Mouse (Mus musculus): ENCODE measurements around the gene Nfic. TPM values are rescaled to one million over a fixed set of nuclear protein-coding genes. Genes with fewer than 3 reads are reported as not detected.
A peak's percentile ranks its signal among the peaks of the same experiment; 100 is the strongest.

Gene Nfic
- polyA plus RNA-seq, 1 experiment: 6.1 TPM

GRCm38 (mm10) chr10:81385603-81386306 lies 69.7 kb downstream of the Nfic start:
- no peaks in the 10 kb centered on the region for H3K9me3 ChIP-seq (replicated peaks; ENCODE audit: control insufficient read depth, insufficient read depth, low read length, poor library complexity, severe bottlenecking)
- peaks cover 12% of the 10 kb centered on the region for H3K36me3 ChIP-seq (ENCODE audit: control insufficient read depth, insufficient read depth, low read length, poor library complexity, severe bottlenecking)
- peak overlapping the region; percentile 78; the same call in 1 of the 2 replicates for H3K9ac ChIP-seq (ENCODE audit: low read depth, poor library complexity, severe bottlenecking)
- H3K4me3 ChIP-seq (ENCODE audit: low read depth, low read length): peak overlapping the region; percentile 85
- no peaks in the 10 kb centered on the region for H3K4me1 ChIP-seq (ENCODE audit: control insufficient read depth, insufficient read depth, low read length)
- no peak overlapping the region for H3K27ac ChIP-seq (ENCODE audit: insufficient read depth, low read length)
- no peaks in the 10 kb centered on the region for H3K27me3 ChIP-seq (ENCODE audit: control insufficient read depth, insufficient read depth, low read length, poor library complexity, severe bottlenecking)
- TF ChIP-seq POLR2A (IDR thresholded peaks at IDR 0.05; ENCODE audit: insufficient read depth, low read length) (no peak), EP300 (IDR thresholded peaks at IDR 0.05; ENCODE audit: insufficient read depth, low read depth, low read length) (no peak), CTCF (IDR thresholded peaks at IDR 0.05; ENCODE audit: low read depth, low read length) (no peak)

DNA sequence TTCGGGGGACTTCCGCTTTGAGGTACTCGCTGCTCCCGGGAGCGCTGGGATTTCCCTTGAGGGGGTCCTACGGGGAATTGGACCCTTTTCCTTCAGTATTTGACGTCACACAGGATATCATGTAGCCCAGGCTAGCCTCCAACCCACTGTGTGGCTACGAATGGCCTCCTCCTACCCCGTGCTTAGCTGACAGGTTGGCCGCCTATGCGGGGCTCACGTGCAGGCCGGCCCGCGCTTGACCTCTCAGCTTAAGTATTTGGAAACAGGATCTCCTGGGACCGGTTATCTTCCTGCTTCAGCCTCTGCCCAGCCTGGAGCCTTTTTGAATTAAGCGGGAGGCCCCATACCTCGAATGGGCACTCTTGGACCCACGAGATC lies 70.8 kb downstream of the Nfic start:
- TF ChIP-seq POLR2A (IDR thresholded peaks at IDR 0.05; ENCODE audit: insufficient read depth, low read length): no peak
- TF ChIP-seq EP300 (IDR thresholded peaks at IDR 0.05; ENCODE audit: insufficient read depth, low read depth, low read length): no peak
- TF ChIP-seq CTCF (IDR thresholded peaks at IDR 0.05; ENCODE audit: low read depth, low read length): no peak
- peak overlapping the region; percentile 85 for H3K4me3 ChIP-seq (ENCODE audit: low read depth, low read length)
- no peaks in the 10 kb centered on the region for H3K4me1 ChIP-seq (ENCODE audit: control insufficient read depth, insufficient read depth, low read length)
- H3K9ac ChIP-seq (ENCODE audit: low read depth, poor library complexity, severe bottlenecking): peak overlapping the region; percentile 78
- no peaks in the 10 kb centered on the region for H3K27me3 ChIP-seq (ENCODE audit: control insufficient read depth, insufficient read depth, low read length, poor library complexity, severe bottlenecking)
- H3K9me3 ChIP-seq (replicated peaks; ENCODE audit: control insufficient read depth, insufficient read depth, low read length, poor library complexity, severe bottlenecking): no peaks in the 10 kb centered on the region
- peak overlapping the region; percentile 24 for H3K27ac ChIP-seq (ENCODE audit: insufficient read depth, low read length)
- peaks cover 12% of the 10 kb centered on the region for H3K36me3 ChIP-seq (ENCODE audit: control insufficient read depth, insufficient read depth, low read length, poor library complexity, severe bottlenecking)

DNA sequence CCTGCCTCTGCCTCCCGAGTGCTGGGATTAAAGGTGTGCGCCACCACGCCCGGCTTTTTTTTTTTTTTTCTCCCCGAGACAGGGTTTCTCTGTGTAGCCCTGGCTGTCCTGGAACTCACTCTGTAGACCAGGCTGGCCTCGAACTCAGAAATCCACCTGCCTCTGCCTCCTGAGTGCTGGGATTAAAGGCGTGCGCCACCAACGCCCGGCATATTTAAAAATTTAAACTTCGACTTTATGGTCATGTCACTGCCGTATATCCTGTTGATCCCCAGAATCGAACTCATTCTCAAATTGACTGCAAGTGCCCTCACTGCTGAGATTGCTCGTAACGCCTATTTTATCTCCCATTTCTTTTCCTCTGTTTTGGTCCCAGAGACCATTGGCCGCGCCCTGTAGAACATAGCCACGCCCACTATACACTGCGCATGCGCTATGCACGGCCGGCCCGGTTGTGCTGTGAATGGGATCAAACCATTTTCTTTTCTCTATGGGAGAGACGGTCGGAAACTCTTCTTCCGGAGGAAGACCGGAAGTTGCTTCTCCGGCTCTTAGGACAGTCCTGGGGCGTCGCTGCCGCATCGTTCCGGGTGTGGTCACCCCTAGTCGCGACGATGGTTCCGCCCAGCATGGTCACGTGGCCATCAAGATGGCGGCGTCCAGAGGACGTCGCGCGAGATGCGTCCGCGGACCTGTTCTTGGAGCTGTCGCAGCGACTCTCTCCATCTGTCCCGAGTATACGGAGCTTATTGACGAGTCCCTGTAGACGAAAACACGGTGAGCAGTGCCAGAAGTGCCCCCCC lies 71.4 kb downstream of the Nfic start, which contains the start of the genes Dohh and Gm48551:
Dohh (plus strand) TSS at position 627 of the 803 bp plus-strand sequence.
Gm48551 (plus strand) TSS at position 665 of the 803 bp plus-strand sequence.
- Histone ChIP-seq H3K27ac (ENCODE audit: insufficient read depth, low read length) (peak within 1 kb of the TSS; percentile 45), H3K36me3 (ENCODE audit: control insufficient read depth, insufficient read depth, low read length, poor library complexity, severe bottlenecking) (peaks cover 12% of the 10 kb centered on the region), H3K4me1 (ENCODE audit: control insufficient read depth, insufficient read depth, low read length) (no peaks in the 10 kb centered on the region), H3K27me3 (ENCODE audit: control insufficient read depth, insufficient read depth, low read length, poor library complexity, severe bottlenecking) (no peaks in the 10 kb centered on the region), H3K9me3 (replicated peaks; ENCODE audit: control insufficient read depth, insufficient read depth, low read length, poor library complexity, severe bottlenecking) (no peaks in the 10 kb centered on the region), H3K4me3 (ENCODE audit: low read depth, low read length) (peak within 1 kb of the TSS; percentile 85), H3K9ac (ENCODE audit: low read depth, poor library complexity, severe bottlenecking) (peak within 1 kb of the TSS; percentile 78)
- TF ChIP-seq CTCF (IDR thresholded peaks at IDR 0.05; ENCODE audit: low read depth, low read length) (no peak), EP300 (IDR thresholded peaks at IDR 0.05; ENCODE audit: insufficient read depth, low read depth, low read length) (peak; percentile 61; the same call in 1 of the 2 replicates), POLR2A (IDR thresholded peaks at IDR 0.05; ENCODE audit: insufficient read depth, low read length) (peak; percentile 37)

- Histone ChIP-seq H3K9ac (ENCODE audit: low read depth, poor library complexity, severe bottlenecking) (no peak overlapping the region), H3K36me3 (ENCODE audit: control insufficient read depth, insufficient read depth, low read length, poor library complexity, severe bottlenecking) (peaks cover 7% of the 10 kb centered on the region), H3K4me3 (ENCODE audit: low read depth, low read length) (no peak overlapping the region), H3K4me1 (ENCODE audit: control insufficient read depth, insufficient read depth, low read length) (no peaks in the 10 kb centered on the region), H3K27ac (ENCODE audit: insufficient read depth, low read length) (no peak overlapping the region), H3K27me3 (ENCODE audit: control insufficient read depth, insufficient read depth, low read length, poor library complexity, severe bottlenecking) (no peaks in the 10 kb centered on the region), H3K9me3 (replicated peaks; ENCODE audit: control insufficient read depth, insufficient read depth, low read length, poor library complexity, severe bottlenecking) (no peaks in the 10 kb centered on the region)
- TF ChIP-seq POLR2A (IDR thresholded peaks at IDR 0.05; ENCODE audit: insufficient read depth, low read length): no peak
- TF ChIP-seq EP300 (IDR thresholded peaks at IDR 0.05; ENCODE audit: insufficient read depth, low read depth, low read length): no peak
- no peak for TF ChIP-seq CTCF (IDR thresholded peaks at IDR 0.05; ENCODE audit: low read depth, low read length)
Observed at GRCm38 (mm10) chr10:81382039-81382438, 73.4 kb downstream of the Nfic start.

DNA sequence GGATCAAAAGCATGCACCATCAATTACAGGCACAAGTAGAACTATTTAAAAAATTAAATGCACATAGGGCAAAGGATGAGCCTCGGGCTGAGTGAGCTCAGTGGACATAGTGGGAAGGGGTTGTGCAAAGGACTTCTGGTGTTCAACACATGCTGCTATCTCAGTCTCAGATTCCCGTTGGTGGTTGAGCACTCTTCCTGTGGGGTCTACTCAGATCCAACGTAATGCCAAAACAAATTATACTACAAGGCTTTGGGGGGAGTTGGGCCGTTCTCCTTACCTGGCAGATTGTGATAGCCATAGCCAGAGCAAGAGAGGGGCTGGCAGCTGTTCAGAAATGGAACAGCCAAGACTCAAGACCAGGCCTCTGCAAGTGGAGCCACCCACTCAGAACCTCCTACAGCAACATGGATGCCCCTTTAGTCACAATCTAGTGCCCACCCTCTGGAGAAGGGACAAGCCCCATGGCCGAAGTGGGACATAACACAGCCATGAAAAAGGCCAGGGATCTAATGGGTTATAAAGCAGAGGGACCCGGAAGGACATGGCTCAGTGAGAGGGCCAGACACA lies 75.5 kb downstream of the Nfic start:
- Histone ChIP-seq H3K4me3 (ENCODE audit: low read depth, low read length) (no peak overlapping the region), H3K36me3 (ENCODE audit: control insufficient read depth, insufficient read depth, low read length, poor library complexity, severe bottlenecking) (no peaks in the 10 kb centered on the region), H3K9me3 (replicated peaks; ENCODE audit: control insufficient read depth, insufficient read depth, low read length, poor library complexity, severe bottlenecking) (no peaks in the 10 kb centered on the region), H3K9ac (ENCODE audit: low read depth, poor library complexity, severe bottlenecking) (no peak overlapping the region), H3K4me1 (ENCODE audit: control insufficient read depth, insufficient read depth, low read length) (no peaks in the 10 kb centered on the region), H3K27ac (ENCODE audit: insufficient read depth, low read length) (no peak overlapping the region), H3K27me3 (ENCODE audit: control insufficient read depth, insufficient read depth, low read length, poor library complexity, severe bottlenecking) (no peaks in the 10 kb centered on the region)
- TF ChIP-seq POLR2A (IDR thresholded peaks at IDR 0.05; ENCODE audit: insufficient read depth, low read length) (no peak), EP300 (IDR thresholded peaks at IDR 0.05; ENCODE audit: insufficient read depth, low read depth, low read length) (no peak), CTCF (IDR thresholded peaks at IDR 0.05; ENCODE audit: low read depth, low read length) (no peak)

All from ES-Bruce4 (cell line).